Mouse (Mus musculus): ENCODE measurements at regions not wholly inside any gene's neighbourhood (a gene's known extent, or its start where the extent isn't known, plus 50 kb on each side); places are given as distances from the start of the nearest gene placed in this dataset.
A peak's percentile ranks its signal among the peaks of the same experiment; 100 is the strongest.

GRCm38 (mm10) chr10:25707951-25708350 lies 171.9 kb upstream of the Smlr1 start:
- no peak overlapping the region for H3K9ac ChIP-seq
- WGBS: 53% methylated on average over 7 of the region's 7 CpGs
- H3K4me1 ChIP-seq (ENCODE audit: insufficient read depth): no peaks in the 10 kb centered on the region
- ATAC-seq (peak; percentile 32), DNase-seq (peak; percentile 20)
- H3K4me3 ChIP-seq (ENCODE audit: low read depth, low read length): no peak overlapping the region
- H3K9me3 ChIP-seq (ENCODE audit: low read length): no peaks in the 10 kb centered on the region
- H3K27me3 ChIP-seq (ENCODE audit: insufficient read depth, low read length): no peaks in the 10 kb centered on the region
- H3K27ac ChIP-seq (ENCODE audit: low read depth, low read length): no peak overlapping the region
- H3K36me3 ChIP-seq (ENCODE audit: insufficient read depth): no peaks in the 10 kb centered on the region
- no peak overlapping the region for H3K4me2 ChIP-seq (ENCODE audit: low read depth)
- no peak for TF ChIP-seq CTCF (IDR thresholded peaks at IDR 0.05; ENCODE audit: low read depth)

GRCm38 (mm10) chr10:25702146-25702545 lies 166.1 kb upstream of the Smlr1 start:
- 86% methylated on average over 3 of the region's 3 CpGs for WGBS
- Histone ChIP-seq H3K36me3 (ENCODE audit: insufficient read depth) (no peaks in the 10 kb centered on the region), H3K27ac (ENCODE audit: low read depth, low read length) (no peak overlapping the region), H3K4me3 (ENCODE audit: low read depth, low read length) (no peak overlapping the region), H3K4me2 (ENCODE audit: low read depth) (no peak overlapping the region), H3K9ac (no peak overlapping the region), H3K4me1 (ENCODE audit: insufficient read depth) (no peaks in the 10 kb centered on the region), H3K9me3 (ENCODE audit: low read length) (no peaks in the 10 kb centered on the region), H3K27me3 (ENCODE audit: insufficient read depth, low read length) (no peaks in the 10 kb centered on the region)
- no peak for DNase-seq
- ATAC-seq: no peak
- no peak for TF ChIP-seq CTCF (IDR thresholded peaks at IDR 0.05; ENCODE audit: low read depth)

GRCm38 (mm10) chr10:25695798-25696197 lies 159.7 kb upstream of the Smlr1 start:
- 73% methylated on average over 8 of the region's 8 CpGs for WGBS
- ATAC-seq: no peak; the same call in 1 of the 2 replicates
- no peak for TF ChIP-seq CTCF (IDR thresholded peaks at IDR 0.05; ENCODE audit: low read depth)

DNA sequence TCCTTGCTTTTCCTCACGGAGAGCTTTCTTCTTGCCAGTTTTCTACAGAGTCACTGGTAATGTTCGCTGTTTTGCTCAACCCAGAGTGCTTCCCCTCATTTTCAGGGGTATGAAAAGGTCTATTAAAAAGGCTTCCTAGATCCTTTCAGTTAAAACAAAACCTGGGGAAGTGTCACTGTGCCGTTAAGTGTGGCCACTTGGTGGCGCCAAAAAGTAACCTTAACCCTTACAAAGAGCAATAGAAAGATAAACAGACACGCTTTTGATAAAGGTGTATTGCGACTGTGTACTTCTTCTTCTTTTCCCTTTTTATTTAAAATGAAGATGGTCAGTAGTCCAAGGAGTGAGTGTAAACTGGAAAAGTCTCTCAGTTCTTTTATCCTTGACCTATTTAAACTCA lies 145.2 kb upstream of the Smlr1 start:
- 6% methylated on average over 6 of the region's 6 CpGs for WGBS
- no peaks in the 10 kb centered on the region for H3K27me3 ChIP-seq (ENCODE audit: insufficient read depth, low read length)
- H3K4me2 ChIP-seq (ENCODE audit: low read depth): no peak overlapping the region
- no peak overlapping the region for H3K27ac ChIP-seq (ENCODE audit: low read depth, low read length)
- no peaks in the 10 kb centered on the region for H3K36me3 ChIP-seq (ENCODE audit: insufficient read depth)
- H3K9me3 ChIP-seq (ENCODE audit: low read length): no peaks in the 10 kb centered on the region
- H3K4me1 ChIP-seq (ENCODE audit: insufficient read depth): 0 out of 2 replicates have a peak, but pooled peaks cover 4% of the 10 kb centered on the region
- DNase-seq (peak; percentile 88), ATAC-seq (peak; percentile 60; the same call in 1 of the 2 replicates)
- peak; percentile 84 for TF ChIP-seq CTCF (IDR thresholded peaks at IDR 0.05; ENCODE audit: low read depth)
- no peak overlapping the region for H3K9ac ChIP-seq
- H3K4me3 ChIP-seq (ENCODE audit: low read depth, low read length): no peak overlapping the region

More at GRCm38 (mm10) chr10:25695798-25696197, 159.7 kb upstream of the Smlr1 start:
- DNase-seq: no peak
- H3K9me3 ChIP-seq (ENCODE audit: low read length): no peaks in the 10 kb centered on the region
- H3K27ac ChIP-seq (ENCODE audit: low read depth, low read length): no peak overlapping the region
- no peaks in the 10 kb centered on the region for H3K4me1 ChIP-seq (ENCODE audit: insufficient read depth)
- no peak overlapping the region for H3K4me3 ChIP-seq (ENCODE audit: low read depth, low read length)
- H3K9ac ChIP-seq: no peak overlapping the region
- H3K36me3 ChIP-seq (ENCODE audit: insufficient read depth): no peaks in the 10 kb centered on the region
- H3K27me3 ChIP-seq (ENCODE audit: insufficient read depth, low read length): no peaks in the 10 kb centered on the region
- H3K4me2 ChIP-seq (ENCODE audit: low read depth): no peak overlapping the region

GRCm38 (mm10) chr10:25677889-25678288 lies 141.8 kb upstream of the Smlr1 start:
- Histone ChIP-seq H3K9me3 (ENCODE audit: low read length) (no peaks in the 10 kb centered on the region), H3K4me1 (ENCODE audit: insufficient read depth) (0 out of 2 replicates have a peak, but pooled peaks cover 4% of the 10 kb centered on the region), H3K36me3 (ENCODE audit: insufficient read depth) (no peaks in the 10 kb centered on the region), H3K4me3 (ENCODE audit: low read depth, low read length) (no peak overlapping the region), H3K9ac (no peak overlapping the region), H3K4me2 (ENCODE audit: low read depth) (no peak overlapping the region), H3K27ac (ENCODE audit: low read depth, low read length) (peak overlapping the region; percentile 21; the same call in 1 of the 2 replicates), H3K27me3 (ENCODE audit: insufficient read depth, low read length) (no peaks in the 10 kb centered on the region)
- 21% methylated on average over 1 of the region's 1 CpGs for WGBS
- ATAC-seq (peak; percentile 93), DNase-seq (peak; percentile 76)
- no peak for TF ChIP-seq CTCF (IDR thresholded peaks at IDR 0.05; ENCODE audit: low read depth)

GRCm38 (mm10) chr10:25675368-25675767 lies 139.3 kb upstream of the Smlr1 start:
- H3K4me2 ChIP-seq (ENCODE audit: low read depth): no peak overlapping the region
- TF ChIP-seq CTCF (IDR thresholded peaks at IDR 0.05; ENCODE audit: low read depth): no peak
- no peak overlapping the region for H3K27ac ChIP-seq (ENCODE audit: low read depth, low read length)

GRCm38 (mm10) chr10:25670061-25670460 lies 134.0 kb upstream of the Smlr1 start:
- WGBS: 97% methylated on average over 1 of the region's 1 CpGs
- Histone ChIP-seq H3K4me1 (ENCODE audit: insufficient read depth) (no peaks in the 10 kb centered on the region), H3K9ac (no peak overlapping the region), H3K4me3 (ENCODE audit: low read depth, low read length) (no peak overlapping the region), H3K36me3 (ENCODE audit: insufficient read depth) (no peaks in the 10 kb centered on the region), H3K9me3 (ENCODE audit: low read length) (no peaks in the 10 kb centered on the region), H3K27ac (ENCODE audit: low read depth, low read length) (no peak overlapping the region), H3K27me3 (ENCODE audit: insufficient read depth, low read length) (no peaks in the 10 kb centered on the region), H3K4me2 (ENCODE audit: low read depth) (no peak overlapping the region)
- no peak for TF ChIP-seq CTCF (IDR thresholded peaks at IDR 0.05; ENCODE audit: low read depth)
- DNase-seq (no peak), ATAC-seq (no peak)

More at GRCm38 (mm10) chr10:25675368-25675767, 139.3 kb upstream of the Smlr1 start:
- Histone ChIP-seq H3K4me1 (ENCODE audit: insufficient read depth) (0 out of 2 replicates have a peak, but pooled peaks cover 4% of the 10 kb centered on the region), H3K27me3 (ENCODE audit: insufficient read depth, low read length) (no peaks in the 10 kb centered on the region), H3K9ac (no peak overlapping the region), H3K9me3 (ENCODE audit: low read length) (no peaks in the 10 kb centered on the region), H3K36me3 (ENCODE audit: insufficient read depth) (no peaks in the 10 kb centered on the region), H3K4me3 (ENCODE audit: low read depth, low read length) (no peak overlapping the region)
- ATAC-seq (no peak), DNase-seq (no peak)
- WGBS: 77% methylated on average over 10 of the region's 10 CpGs
